Mouse (Mus musculus) thymus, adult 2 months (tissue): Measurements from ENCODE around the gene Cd84.

Experiments
- CTCF ChIP-seq: fragments of 200-500 bp; IDR thresholded peaks from 2 replicates; pipeline ENCODE4 v1.5.1; 2012; ENCODE audit warnings: mild to moderate bottlenecking, control low read depth, low read length, moderate library complexity, borderline replicate concordance; ENCODE audit not compliant: control insufficient read depth, poor library complexity, insufficient read depth; ENCODE audit errors: extremely low read depth
- POLR2A ChIP-seq: fragments of 200-500 bp; IDR thresholded peaks from 2 replicates; pipeline ENCODE4 v1.6.1; 2012; ENCODE audit warnings: mild to moderate bottlenecking, low read length, control low read depth, moderate library complexity; ENCODE audit not compliant: control insufficient read depth, poor library complexity, insufficient read depth; ENCODE audit errors: extremely low read depth

DNA sequence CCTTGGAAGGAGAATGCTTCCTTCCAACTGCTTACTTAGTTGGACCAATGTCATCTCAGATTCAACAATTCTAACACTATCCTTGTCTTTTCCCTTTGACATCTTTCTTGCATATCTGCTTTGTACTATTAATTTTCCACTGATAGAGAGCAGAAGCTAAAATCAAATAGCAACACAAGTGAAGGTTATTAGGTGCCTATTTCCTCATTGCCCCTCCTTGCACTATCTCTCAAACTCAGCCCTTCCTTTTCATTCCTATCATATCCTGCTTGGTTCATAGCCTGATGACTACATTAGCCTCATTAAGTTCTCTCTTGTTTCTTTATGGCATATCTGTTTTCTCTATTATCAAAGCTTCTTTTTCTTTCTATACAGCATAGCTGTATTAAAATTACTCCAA, 8.7 kb downstream of the Cd84 start:
- TF ChIP-seq CTCF (no peak), POLR2A (no peak)
